Mouse (Mus musculus): Measurements from ENCODE around the gene Tmem54.

Gene Tmem54

DNA sequence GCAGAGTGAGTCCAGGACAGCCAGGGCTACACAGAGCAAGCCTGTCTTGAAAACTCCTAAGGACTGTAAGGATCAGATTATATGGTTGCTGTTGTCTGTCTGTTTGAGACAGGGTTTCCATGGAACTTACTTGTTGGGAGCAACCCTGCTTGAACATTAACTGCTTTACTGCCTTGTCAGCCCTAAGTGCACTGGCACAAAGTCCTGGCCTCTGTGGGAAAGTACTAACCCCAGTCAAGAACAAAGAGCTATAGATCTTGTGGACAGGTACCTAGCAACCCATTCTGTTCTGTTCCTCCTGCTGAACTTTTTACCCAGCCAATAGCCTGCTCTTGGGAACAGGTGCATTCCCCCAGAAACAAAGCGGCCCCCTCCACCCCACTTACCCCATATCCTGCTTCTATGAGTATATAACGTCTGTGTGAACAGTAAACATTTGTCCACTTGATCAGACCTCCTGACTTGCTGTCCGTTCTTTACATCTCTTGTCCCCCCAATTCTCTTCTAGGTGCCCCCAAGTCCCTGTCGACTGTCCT, 46.0 kb downstream of the Tmem54 start:
- no peak for DNase-seq (ENCODE audit: low spot score)

DNA sequence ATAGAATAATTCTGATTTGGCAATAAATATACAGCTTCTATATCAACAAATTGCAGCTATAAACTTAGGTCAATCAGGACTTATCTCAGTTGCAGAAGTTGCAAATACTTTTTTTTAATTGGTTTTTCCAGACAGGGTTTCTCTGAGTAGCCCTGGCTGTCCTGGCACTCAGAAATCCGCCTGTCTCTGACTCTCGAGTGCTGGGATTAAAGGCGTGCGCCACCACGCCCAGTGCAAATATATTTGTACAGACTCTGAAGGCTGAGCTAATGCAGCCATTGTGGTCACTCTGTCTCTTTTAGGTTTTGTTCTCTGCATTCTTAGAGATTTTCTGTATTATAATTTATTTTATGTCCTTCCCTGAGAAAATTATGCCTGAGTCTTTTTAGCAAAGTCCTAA, 52.2 kb downstream of the Tmem54 start:
- DNase-seq (ENCODE audit: low spot score): no peak

DNA sequence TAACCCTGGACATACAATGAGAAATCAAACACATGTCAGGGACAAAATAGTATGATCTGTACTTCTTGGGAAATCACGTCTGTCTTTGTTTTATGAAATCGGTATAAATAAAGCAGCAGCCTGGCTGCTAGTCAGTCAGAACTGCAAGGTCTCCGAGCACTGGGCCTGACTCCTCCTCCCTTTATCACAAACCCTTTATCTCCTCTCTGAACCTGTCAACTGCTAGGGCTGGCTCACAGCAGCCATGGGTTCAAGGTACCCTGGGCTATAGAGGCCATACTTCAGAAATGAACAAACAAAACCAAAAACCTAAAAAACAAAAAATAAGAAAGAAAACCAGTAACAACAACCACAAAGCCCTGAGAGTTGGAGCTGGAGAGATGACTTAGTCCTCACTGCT, 53.2 kb downstream of the Tmem54 start:
- no peak for DNase-seq (ENCODE audit: low spot score)

DNA sequence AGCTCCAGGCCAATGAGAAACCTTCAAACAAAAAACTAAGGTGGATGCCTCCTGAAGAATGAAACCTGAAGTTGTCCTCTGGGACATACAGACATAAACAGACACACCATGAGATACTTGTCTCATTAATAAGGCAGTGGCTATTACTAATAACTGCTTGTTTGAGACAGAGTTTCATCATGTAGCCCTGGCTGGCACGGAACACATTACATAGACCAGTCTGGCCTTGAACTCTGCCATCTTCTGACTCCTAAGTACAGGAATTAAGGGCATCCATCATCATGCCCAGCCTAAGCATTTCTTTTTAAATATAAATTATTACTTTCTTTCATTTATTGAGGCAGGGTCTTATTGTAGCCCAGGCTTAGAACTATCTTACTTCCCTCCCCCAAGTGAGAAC, 55.7 kb downstream of the Tmem54 start:
- DNase-seq (ENCODE audit: low spot score): no peak

Data from urinary bladder, postnatal 14 days (tissue).